Mouse (Mus musculus): ENCODE measurements around the gene Neto2.
"Not testable (repeated sequence)": the region's sequence is repeated elsewhere in the genome, so short reads cannot be mapped to it uniquely, and the experiment has no call there.

The Neto2 gene

DNA sequence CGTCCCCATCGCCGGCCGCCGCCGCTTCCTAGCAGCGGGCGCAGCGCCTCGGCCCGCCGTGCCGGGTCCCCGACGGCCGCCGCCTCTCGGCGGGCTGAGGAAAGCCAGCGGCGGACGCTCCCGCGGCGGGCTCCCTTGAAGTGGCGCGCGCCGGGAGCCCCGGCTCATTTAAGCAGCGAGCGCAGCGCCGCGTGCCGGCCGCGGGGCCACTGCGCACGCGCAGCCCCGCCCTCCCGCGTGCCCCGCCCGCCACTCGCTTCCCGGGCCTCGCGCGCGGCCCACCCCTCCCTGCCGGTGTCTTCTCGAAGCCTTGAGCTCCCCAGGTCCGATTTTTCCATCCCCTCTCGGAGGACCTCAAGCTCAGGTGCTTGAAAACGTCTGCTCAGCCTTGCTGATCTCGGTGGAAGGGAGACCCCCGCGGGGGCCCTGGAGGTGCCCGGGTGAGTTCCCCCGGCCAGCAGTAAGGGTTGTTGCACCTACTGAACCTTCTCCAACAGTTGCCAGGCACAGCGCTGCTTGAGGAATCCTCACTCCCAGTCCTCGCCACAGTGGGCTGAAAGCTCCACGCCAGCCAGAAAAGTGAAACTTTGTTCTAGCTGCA is at the start of gene Neto2:
TSS of gene Neto2 (minus strand) at position 174 of the 601 bp plus-strand sequence.
- DNase-seq (ENCODE audit: low spot score in 2 of 2) = peak; percentile 58 to 60

DNA sequence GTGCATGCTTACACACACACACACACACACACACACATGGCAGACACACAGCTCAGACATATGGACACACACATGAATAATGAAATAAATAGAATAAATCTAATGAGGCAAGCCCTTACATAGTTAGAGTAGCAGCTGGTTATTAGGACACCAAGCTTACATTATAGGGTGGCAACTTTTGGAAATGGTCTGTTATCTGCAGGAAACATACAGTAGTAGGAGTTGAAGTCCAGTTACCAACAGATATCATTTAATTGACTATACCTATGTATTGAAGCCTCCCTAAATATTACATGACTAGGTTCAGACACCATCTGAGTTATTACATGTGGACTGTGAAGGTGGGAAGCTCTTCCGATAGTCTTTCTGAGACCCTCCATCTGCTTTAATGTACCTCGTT is 44.3 kb upstream of the Neto2 start:
- no peak for DNase-seq (ENCODE audit: low spot score in 2 of 2)

GRCm38 (mm10) chr8:85730545-85730944 is 29.8 kb upstream of the Neto2 start:
- DNase-seq (ENCODE audit: low spot score in 2 of 2) = no peak

DNA sequence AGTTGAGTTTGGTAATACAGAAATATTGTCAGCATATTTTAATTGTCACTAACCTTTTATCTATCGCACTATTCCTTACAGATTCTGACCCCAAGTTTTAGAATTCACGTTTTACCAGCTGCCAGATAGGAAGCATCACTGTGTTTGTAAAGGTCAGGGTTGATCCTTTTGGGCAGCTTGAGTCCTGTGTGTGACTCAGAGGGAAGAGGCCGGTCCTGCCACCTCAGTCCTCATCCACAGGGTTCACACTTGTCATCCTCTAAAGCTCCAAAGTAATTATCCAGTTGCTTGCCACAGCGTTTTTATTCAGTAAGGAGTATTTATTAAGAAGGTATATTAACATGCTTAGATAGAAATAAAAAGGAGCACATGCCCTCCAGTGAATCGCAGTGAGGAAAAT is 16.5 kb upstream of the Neto2 start:
- DNase-seq (ENCODE audit: low spot score in 2 of 2) = no peak

GRCm38 (mm10) chr8:85716696-85717095 is 16.0 kb upstream of the Neto2 start:
- no peak for DNase-seq (ENCODE audit: low spot score in 2 of 2)

GRCm38 (mm10) chr8:85706988-85707387 is 6.3 kb upstream of the Neto2 start:
- no peak for DNase-seq (ENCODE audit: low spot score in 2 of 2)

DNA sequence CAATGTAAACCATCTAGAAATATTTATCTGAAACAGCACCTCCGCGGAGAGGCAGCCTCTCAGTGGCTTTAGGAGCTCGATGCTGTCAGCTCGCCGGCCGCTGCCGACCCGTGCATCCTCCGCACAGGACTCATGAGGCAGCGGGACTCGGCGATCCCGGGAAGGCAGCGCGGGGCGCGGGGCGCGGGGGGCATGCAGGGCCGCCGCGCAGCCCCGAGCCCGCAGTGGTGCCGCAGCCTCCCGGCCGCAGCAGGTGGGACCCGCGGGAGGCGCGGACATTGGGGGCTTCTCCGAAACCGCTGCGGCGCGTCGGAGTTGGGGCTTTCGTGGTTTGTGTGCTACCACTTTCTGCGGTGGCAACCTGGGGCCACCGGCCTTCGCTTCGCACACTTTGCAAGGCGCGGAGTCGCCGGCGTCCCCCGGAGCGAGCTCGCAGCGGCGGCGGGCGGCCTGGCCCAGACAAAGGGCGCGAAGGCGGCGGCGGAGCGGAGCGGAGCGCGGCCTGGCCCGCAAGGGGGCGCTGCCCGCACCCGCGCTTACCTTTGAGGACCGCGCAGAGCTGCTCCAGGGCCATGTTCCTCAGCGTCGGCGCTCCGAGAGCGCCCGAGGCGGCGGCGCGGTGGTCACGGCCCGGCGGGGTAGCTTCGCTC is 498 bp downstream of the Neto2 start:
- peak; percentile 1 to 27 for DNase-seq (ENCODE audit: low spot score in 2 of 2)

DNA sequence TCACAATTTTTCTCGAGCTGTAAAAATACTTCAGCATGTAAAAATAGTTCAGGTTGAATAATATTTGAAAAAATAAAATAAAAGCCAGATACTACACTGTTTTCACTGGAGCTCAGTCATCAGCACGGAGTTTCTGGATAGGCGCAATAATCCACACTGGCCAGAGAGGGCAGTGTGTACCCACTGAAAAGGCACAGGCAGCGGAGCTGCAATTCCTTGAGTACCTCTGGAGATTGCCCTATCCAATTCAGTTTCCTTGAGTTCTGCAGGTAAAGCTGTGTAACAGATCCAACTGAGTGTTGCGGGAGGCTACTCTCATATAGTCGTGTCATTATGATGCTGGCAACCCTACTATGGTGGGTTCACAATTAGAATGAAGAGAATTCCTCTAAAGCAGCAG is 1.7 kb downstream of the Neto2 start:
- DNase-seq (ENCODE audit: low spot score in 2 of 2) = peak; percentile 40 to 54

GRCm38 (mm10) chr8:85665146-85665545 is 35.6 kb downstream of the Neto2 start:
- peak in 1 of 2 experiments; percentile 3 for DNase-seq (ENCODE audit: low spot score in 2 of 2)

GRCm38 (mm10) chr8:85661995-85662394 is 38.7 kb downstream of the Neto2 start:
- peak; percentile 16 to 22 for DNase-seq (ENCODE audit: low spot score in 2 of 2)

GRCm38 (mm10) chr8:85651201-85651600 is 49.5 kb downstream of the Neto2 start:
- DNase-seq (ENCODE audit: low spot score in 2 of 2) = no peak

- DNase-seq (ENCODE audit: low spot score in 2 of 2) = no peak
These were observed 52.2 kb downstream of the Neto2 start for GRCm38 (mm10) chr8:85648553-85648952.

GRCm38 (mm10) chr8:85644921-85645665 is 55.6 kb downstream of the Neto2 start:
- no peak for DNase-seq (ENCODE audit: low spot score in 2 of 2)

DNA sequence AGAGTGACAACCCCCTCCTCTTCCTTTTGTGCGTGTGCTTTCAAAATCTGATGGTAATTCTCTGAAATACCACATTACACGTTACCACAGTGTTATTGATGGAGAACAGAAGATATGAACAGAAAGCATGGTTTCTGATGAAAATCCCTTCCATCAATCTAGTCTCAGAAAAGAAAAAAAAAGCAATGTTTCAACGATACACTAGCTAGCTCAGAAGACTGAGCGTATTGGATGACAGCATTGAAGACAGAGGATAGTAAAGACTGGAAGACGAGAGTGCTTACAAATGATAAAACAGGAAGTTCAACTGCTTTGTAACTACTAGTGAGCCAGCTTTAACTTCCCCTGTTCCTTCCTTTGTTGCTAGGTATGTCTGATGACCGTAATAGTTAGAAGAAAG is 76.3 kb downstream of the Neto2 start:
- DNase-seq (ENCODE audit: low spot score in 2 of 2) = no peak

GRCm38 (mm10) chr8:85623246-85623645 is 77.5 kb downstream of the Neto2 start:
- DNase-seq (ENCODE audit: low spot score in 2 of 2) = no peak

GRCm38 (mm10) chr8:85618789-85619188 is 81.9 kb downstream of the Neto2 start:
- no peak for DNase-seq (ENCODE audit: low spot score in 2 of 2)

- not testable (repeated sequence) for DNase-seq (ENCODE audit: low spot score in 2 of 2)
These were observed 83.6 kb downstream of the Neto2 start for GRCm38 (mm10) chr8:85617125-85617524.

- no peak for DNase-seq (ENCODE audit: low spot score in 2 of 2)
These were observed 91.9 kb downstream of the Neto2 start for GRCm38 (mm10) chr8:85608836-85609235.

- DNase-seq (ENCODE audit: low spot score in 2 of 2) = no peak
These were observed 92.9 kb downstream of the Neto2 start for GRCm38 (mm10) chr8:85607804-85608203.

DNA sequence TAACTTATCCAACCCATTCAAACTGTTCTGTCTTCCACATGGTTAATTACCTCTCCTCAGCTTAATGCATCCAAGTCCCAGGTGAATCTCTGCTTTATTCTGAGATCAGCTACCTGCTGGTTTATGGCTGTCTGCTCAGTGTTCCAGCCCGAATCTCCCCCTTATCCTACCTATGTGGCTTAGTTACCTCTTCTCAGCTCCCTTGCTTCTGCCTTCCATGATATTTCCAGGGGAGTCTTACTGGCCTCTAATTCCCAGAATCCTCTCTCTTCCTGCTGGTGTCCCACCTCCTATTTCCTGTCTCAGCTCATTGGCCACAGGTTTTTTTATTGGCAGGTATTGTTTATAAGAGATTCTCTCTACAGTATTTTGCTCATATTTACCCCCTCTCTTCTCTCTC is 93.8 kb downstream of the Neto2 start:
- no peak for DNase-seq (ENCODE audit: low spot score in 2 of 2)

DNA sequence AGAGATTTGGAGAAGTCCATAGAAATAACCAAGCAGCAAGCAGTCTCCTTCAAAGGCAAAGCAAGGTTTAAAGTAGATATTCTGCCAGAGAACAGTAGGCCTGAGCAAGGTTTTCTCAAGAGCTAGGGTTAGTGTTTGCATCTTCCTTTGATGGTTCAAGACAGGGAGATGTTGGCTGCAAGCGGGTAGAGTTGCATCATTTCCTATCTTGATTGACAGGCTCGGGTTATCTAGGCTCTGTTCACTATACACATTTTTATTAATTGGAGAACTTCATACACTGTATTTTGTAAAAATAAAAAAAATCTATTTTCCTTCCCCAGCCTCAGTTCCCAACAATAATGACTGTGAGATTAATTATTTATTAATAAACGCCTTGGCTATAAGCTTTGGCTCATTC is 94.2 kb downstream of the Neto2 start:
- DNase-seq (ENCODE audit: low spot score in 2 of 2) = no peak

DNA sequence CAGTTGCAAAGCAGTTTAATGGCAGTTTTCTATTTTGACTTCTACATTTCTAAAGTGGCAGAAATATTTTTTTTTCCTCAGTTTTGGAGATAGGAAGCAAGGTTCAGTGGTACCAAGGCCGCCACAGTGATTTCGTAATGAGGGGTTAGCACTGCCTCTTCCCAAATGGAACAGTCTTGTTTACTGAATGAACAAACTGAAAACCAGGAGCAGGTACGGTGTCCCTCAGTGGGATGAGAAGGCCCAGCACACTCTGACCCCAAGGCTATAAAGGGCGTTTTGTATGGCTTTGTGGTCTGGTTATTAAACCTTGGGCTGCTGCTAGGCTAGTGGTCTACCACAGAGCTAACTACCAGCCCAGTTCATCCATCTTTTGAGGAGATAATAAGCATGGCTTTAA is 96.5 kb downstream of the Neto2 start:
- no peak for DNase-seq (ENCODE audit: low spot score in 2 of 2)

All from spleen, postnatal 36 days (tissue).